ENCODE assay signal across 8 mouse cellular contexts in genomic region chr5:24029946-24030578, GRCm38 (mm10). TPM values are rescaled to one million over a fixed set of nuclear protein-coding genes. Genes with fewer than 3 reads are reported as not detected.
A peak's percentile ranks its signal among the peaks of the same experiment; 100 is the strongest.
DNase-seq lines count a peak whose midpoint lies in the region; ATAC-seq and TF ChIP-seq lines count a peak whose summit lies in the region.

No protein-coding gene starts in this region.

- no peaks in the 10 kb centered on the region for H3K27me3 ChIP-seq in heart, embryonic 12.5 days (replicated peaks)
- H3K27me3 ChIP-seq in CH12.LX (replicated peaks), result no peaks in the 10 kb centered on the region
- H3K27me3 ChIP-seq in heart, embryonic 16.5 days (ENCODE audit: control insufficient read depth, insufficient read depth, low read length), result no peaks in the 10 kb centered on the region
- H3K27me3 ChIP-seq in liver, embryonic 13.5 days, result no peaks in the 10 kb centered on the region

- intact Hi-C loops in heart, postnatal 10 days (cut with DNase I), result loop anchor here (2.0 to 5.0 kb wide), 3 partner anchors 38 to 138 kb away; no protein-coding TSS in a partner anchor

- no peak for TF ChIP-seq POLR2A in CH12.LX (IDR thresholded peaks at IDR 0.05; ENCODE audit: low read depth, low read length)

- H3K4me1 ChIP-seq in heart, embryonic 12.5 days (replicated peaks), result peaks cover 6% of the 10 kb centered on the region; the same call in 1 of the 2 replicates
- H3K4me1 ChIP-seq in CH12.LX (ENCODE audit: control insufficient read depth in 1 of 2, insufficient read depth in 2 of 2), result peaks cover 8 to 51% of the 10 kb centered on the region in 2 experiments; a peak in 3 of 4 replicates
- H3K4me1 ChIP-seq in heart, embryonic 16.5 days (ENCODE audit: control insufficient read depth, insufficient read depth, low read length), result peaks cover 16% of the 10 kb centered on the region
- peaks cover 48% of the 10 kb centered on the region for H3K4me1 ChIP-seq in liver, embryonic 13.5 days (replicated peaks)

- in situ Hi-C loops in CH12.LX (cut with MboI; ENCODE audit: low pct_ligation_motif_present, low pct_unique_long_range_greater_than_20kb, low sequenced_read_pairs), result no loop called here

- H3K27ac ChIP-seq in heart, embryonic 12.5 days (ENCODE audit: poor library complexity, severe bottlenecking), result peak overlapping the region; percentile 92
- H3K27ac ChIP-seq in CH12.LX (ENCODE audit: insufficient read depth, low read depth), result peak overlapping the region; percentile 58
- H3K27ac ChIP-seq in heart, embryonic 16.5 days (ENCODE audit: low read length), result peak overlapping the region; percentile 88
- H3K27ac ChIP-seq in liver, embryonic 13.5 days, result peak overlapping the region; percentile 96

- peak overlapping the region; percentile 91 for H3K4me3 ChIP-seq in heart, embryonic 12.5 days
- peak overlapping the region; percentile 74 to 98 (median 98) for H3K4me3 ChIP-seq in CH12.LX (replicated peaks in 1 of 3; ENCODE audit: low read depth in 2 of 3, low read length in 2 of 3, poor library complexity in 1 of 3)
- peak overlapping the region; percentile 95 for H3K4me3 ChIP-seq in heart, embryonic 16.5 days (ENCODE audit: low read length)
- peak overlapping the region; percentile 100 for H3K4me3 ChIP-seq in liver, embryonic 13.5 days (replicated peaks)

- H3K9ac ChIP-seq in heart, embryonic 12.5 days, result peak overlapping the region; percentile 97
- H3K9ac ChIP-seq in CH12.LX (ENCODE audit: insufficient read depth, low read depth), result peak overlapping the region; percentile 84
- H3K9ac ChIP-seq in heart, embryonic 16.5 days (ENCODE audit: low read length), result peak overlapping the region; percentile 95
- peak overlapping the region; percentile 100 for H3K9ac ChIP-seq in liver, embryonic 13.5 days

- peaks cover 24% of the 10 kb centered on the region for H3K79me2 ChIP-seq in CH12.LX (replicated peaks; ENCODE audit: control insufficient read depth, extremely low read depth, insufficient read depth, poor library complexity, severe bottlenecking)

- H3K36me3 ChIP-seq in heart, embryonic 12.5 days, result peaks cover 8% of the 10 kb centered on the region
- H3K36me3 ChIP-seq in CH12.LX (replicated peaks in 1 of 2; ENCODE audit: control insufficient read depth in 1 of 2, insufficient read depth in 1 of 2, low read length in 1 of 2), result peaks cover 2 to 19% of the 10 kb centered on the region in 2 experiments
- peaks cover 4% of the 10 kb centered on the region; the same call in 1 of the 2 replicates for H3K36me3 ChIP-seq in heart, embryonic 16.5 days (ENCODE audit: control insufficient read depth, insufficient read depth)
- peaks cover 12% of the 10 kb centered on the region for H3K36me3 ChIP-seq in liver, embryonic 13.5 days

- under 1% methylated on average over 73 of the region's 73 CpGs for WGBS in heart, embryonic 12.5 days
- WGBS in heart, embryonic 16.5 days, result under 1% methylated on average over 72 of the region's 73 CpGs
- WGBS in liver, embryonic 13.5 days (ENCODE audit: insufficient replicate concordance), result 0% methylated on average over 72 of the region's 73 CpGs

- H3K9me3 ChIP-seq in heart, embryonic 12.5 days (replicated peaks), result no peaks in the 10 kb centered on the region
- H3K9me3 ChIP-seq in CH12.LX (replicated peaks; ENCODE audit: low read length), result no peaks in the 10 kb centered on the region
- H3K9me3 ChIP-seq in heart, embryonic 16.5 days (replicated peaks; ENCODE audit: control insufficient read depth, low read length), result no peaks in the 10 kb centered on the region
- H3K9me3 ChIP-seq in liver, embryonic 13.5 days (replicated peaks), result no peaks in the 10 kb centered on the region

- dilution Hi-C loops in CH12.LX (cut with MboI; ENCODE audit: extremely low pct_ligation_motif_present, extremely low pct_unique_long_range_greater_than_20kb, low sequenced_read_pairs), result no loop called here

- no peak for DNase-seq in heart, postnatal 10 days
- peak; percentile 24 for DNase-seq in CH12.LX (ENCODE audit: extremely low read depth)
- DNase-seq in c-Kit-negative CD71-positive TER-119-positive erythroid progenitor cells, embryonic 14.5 days (ENCODE audit: low read depth, low spot score), result peak; percentile 12
- no peak for DNase-seq in liver, embryonic 13.5 days
- peak; percentile 39 for DNase-seq in right cerebral cortex, postnatal 4 days
- DNase-seq in ovary, postnatal 10 days (ENCODE audit: low spot score), result no peak

- no peak for TF ChIP-seq RAD21 in CH12.LX (IDR thresholded peaks at IDR 0.05; ENCODE audit: low read depth, low read length)

- no peak for TF ChIP-seq EP300 in CH12.LX (IDR thresholded peaks at IDR 0.05; ENCODE audit: low read length)

- H3K4me2 ChIP-seq in heart, embryonic 12.5 days, result peak overlapping the region; percentile 77
- peak overlapping the region; percentile 53; the same call in 1 of the 2 replicates for H3K4me2 ChIP-seq in CH12.LX (ENCODE audit: insufficient read depth, low read depth, poor library complexity, severe bottlenecking)
- H3K4me2 ChIP-seq in heart, embryonic 16.5 days (ENCODE audit: low read depth, low read length), result peak overlapping the region; percentile 83
- peak overlapping the region; percentile 80 for H3K4me2 ChIP-seq in liver, embryonic 13.5 days

- peak; percentile 64 for ATAC-seq in heart, embryonic 12.5 days (ENCODE audit: insufficient number of reproducible peaks, low FRiP score)
- peak; percentile 53 for ATAC-seq in heart, embryonic 16.5 days (replicated peaks; ENCODE audit: extremely low read depth, insufficient read depth, low FRiP score)
- ATAC-seq in liver, embryonic 13.5 days (ENCODE audit: low read depth), result peak; percentile 69

- TF ChIP-seq CTCF in CH12.LX (conservative IDR thresholded peaks at IDR 0.05 in 1 of 2, IDR thresholded peaks at IDR 0.05 in 1 of 2; ENCODE audit: low read depth in 2 of 2, low read length in 2 of 2), result no peak

TF ChIP-seq in CH12.LX, 34 proteins besides CTCF, POLR2A, EP300 and RAD21:
- TF ChIP-seq SMC3 (IDR thresholded peaks at IDR 0.05; ENCODE audit: low read depth, low read length) (no peak), USF1 (IDR thresholded peaks at IDR 0.05; ENCODE audit: low read depth, low read length) (no peak), ELF1 (IDR thresholded peaks at IDR 0.05; ENCODE audit: low read depth, low read length) (no peak), UBTF (IDR thresholded peaks at IDR 0.05; ENCODE audit: low read depth, low read length) (peak; percentile 72), ZNF384 (IDR thresholded peaks at IDR 0.05; ENCODE audit: low read depth, low read length) (no peak)

RNA-seq across cellular contexts. Expression of gene Fam126a, which starts 0.4 kb away (rescaled TPM):
- polyA plus RNA-seq in heart, embryonic 12.5 days (2016; fragmentation: Nextera tagmentation; extraction: Ambion mirVana), result 51.5 and 51.7 TPM in 2 replicates
- 10 to 100 TPM; 57.8 to 70.4 TPM for total RNA-seq in heart, postnatal 10 days (2021)
- 18.2 and 22.6 TPM in 2 replicates for total RNA-seq in CH12.LX (2012; rRNA removed)
- total RNA-seq in CH12.LX (2014; rRNA removed), result 16.5 and 19.6 TPM in 2 replicates
- 31.6 and 32.6 TPM in 2 replicates for polyA plus RNA-seq in CH12.LX (2012; ENCODE audit: insufficient read length, low read depth)
- 34.1 and 35.0 TPM in 2 replicates for polyA plus RNA-seq in heart, embryonic 16.5 days (2015; fragmentation: Nextera tagmentation; extraction: Ambion mirVana)
- 62.7 and 70.9 TPM in 2 replicates for polyA plus RNA-seq in liver, embryonic 13.5 days (2015; fragmentation: Nextera tagmentation; extraction: Ambion mirVana)

Comparison
In these comparisons a context has a peak if more than half of its experiments do, and no peak if none do; other contexts are left out.
1. DNase-seq: peak in CH12.LX (single experiment), c-Kit-negative CD71-positive TER-119-positive erythroid progenitor cells, embryonic 14.5 days (single experiment) and right cerebral cortex, postnatal 4 days (single experiment); none in heart, postnatal 10 days (0 of 2), liver, embryonic 13.5 days (single experiment) and ovary, postnatal 10 days (single experiment).
2. Peak in every context shown above with its lines, with median percentiles within 50 percentile points of each other: ATAC-seq, H3K27ac ChIP-seq, H3K4me2 ChIP-seq, H3K4me3 ChIP-seq and H3K9ac ChIP-seq.